Mouse (Mus musculus) cerebellum, postnatal 10 days (tissue): ENCODE results near the gene Dusp5.

Experiments
- DNase-seq, 2 experiments: peaks; one replicate each; pipeline ENCODE4 v3.0.0; 2021; ENCODE audit warnings: mixed read lengths in 2 of 2

Dusp5 gene

DNA sequence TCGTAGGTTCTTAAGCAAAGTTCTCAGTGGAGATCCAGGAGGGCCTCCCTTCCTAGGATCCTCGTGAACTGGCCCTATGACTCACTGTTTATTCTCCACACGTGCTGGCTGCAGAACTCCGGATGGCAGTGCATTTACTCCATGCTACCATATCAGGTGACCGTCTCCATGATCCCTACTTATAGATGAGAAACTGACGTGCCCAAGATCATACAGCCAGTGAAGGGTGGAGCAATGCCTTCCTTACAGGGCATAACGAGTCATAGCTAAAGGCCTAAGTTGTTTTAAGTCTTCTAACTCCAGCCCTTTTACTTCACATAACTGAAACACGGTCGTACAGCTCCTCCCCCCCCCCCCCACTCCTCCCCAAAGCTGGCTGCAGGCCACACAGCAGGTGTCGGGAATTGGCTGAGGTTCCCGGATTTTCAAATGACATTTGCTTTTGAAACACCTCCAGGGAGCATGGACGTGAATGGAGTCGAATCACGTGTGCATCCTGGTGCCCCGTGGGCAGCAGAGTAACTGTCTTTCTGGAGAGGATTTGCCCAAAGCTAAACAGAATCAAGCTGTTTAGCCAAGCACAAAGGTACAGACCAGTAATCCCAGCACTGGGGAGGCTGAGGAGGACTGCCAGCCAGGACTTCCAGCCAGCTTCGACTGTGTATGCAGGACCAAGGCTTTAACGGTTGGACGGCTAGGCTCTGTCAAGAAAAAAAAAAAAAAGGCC lies 11.4 kb upstream of the Dusp5 start:
- DNase-seq = peak; percentile 85 to 87

DNA sequence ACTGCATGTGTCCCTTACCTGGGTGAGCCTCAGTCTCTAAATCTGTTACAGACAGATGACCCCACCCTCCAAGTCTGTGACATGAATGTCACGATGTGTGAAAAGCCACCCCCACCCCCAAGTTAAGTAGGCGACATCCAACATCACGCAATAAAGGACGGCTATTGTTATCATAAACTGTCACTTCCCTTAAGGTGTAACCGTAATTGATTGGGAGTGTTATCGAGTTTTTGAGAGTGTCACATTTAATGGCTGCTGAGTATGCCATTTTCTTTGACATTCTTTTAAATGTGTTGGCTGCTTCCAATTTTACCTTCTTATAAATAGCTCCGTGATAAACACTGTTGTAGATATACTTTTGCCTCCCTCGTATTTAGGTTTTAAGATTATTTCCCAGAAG lies 9.4 kb upstream of the Dusp5 start:
- DNase-seq = no peak

DNA sequence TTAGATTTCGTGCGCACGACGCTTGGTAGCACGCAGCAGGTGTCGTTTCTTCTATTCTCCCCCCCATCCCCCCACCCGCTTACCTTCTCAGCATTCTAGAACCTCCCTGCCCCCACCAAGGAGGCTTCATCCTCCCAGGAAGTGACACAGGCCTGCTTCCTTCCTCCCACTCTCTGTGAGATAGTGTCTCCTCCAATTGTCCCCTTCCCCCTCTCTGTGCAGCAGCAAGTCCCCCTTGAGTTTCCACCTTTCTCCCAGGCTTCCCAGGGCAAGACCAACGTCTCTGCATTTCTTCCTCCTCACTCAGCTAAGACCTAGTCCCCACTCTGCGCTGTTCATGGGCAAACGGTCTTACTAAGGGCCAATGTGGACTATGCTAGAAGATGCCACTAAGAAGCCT lies 8.9 kb upstream of the Dusp5 start:
- no peak for DNase-seq

DNA sequence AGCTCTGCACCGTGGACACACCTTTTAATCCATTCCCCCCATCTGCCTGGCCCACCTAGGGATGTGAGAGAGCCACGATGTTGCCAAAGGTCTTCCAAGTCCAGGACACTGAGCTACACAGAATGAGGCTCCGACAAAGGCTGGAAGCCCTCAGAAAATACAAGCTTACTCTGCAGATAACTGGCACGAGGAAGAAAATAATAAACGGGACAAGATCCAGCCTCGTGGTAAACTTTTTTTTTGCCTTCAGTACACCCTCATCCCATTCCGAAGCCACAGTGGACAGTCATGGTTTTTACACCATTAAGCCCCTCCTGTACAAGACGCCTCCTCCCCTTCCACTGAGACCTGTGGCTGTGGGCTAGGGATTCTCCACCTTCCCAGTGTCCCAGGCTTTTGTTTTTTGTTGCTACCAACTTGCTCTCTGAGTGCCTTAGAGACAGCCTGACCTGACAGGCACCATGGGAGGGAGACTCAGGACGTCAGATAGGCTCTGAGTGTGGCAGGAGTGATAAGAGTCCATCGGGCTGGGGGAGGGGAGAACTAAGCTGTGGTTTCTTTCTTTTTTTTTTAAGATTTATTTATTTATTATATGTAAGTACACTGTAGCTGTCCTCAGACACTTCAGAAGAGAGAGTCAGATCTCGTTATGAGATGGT lies 7.6 kb upstream of the Dusp5 start:
- no peak for DNase-seq

DNA sequence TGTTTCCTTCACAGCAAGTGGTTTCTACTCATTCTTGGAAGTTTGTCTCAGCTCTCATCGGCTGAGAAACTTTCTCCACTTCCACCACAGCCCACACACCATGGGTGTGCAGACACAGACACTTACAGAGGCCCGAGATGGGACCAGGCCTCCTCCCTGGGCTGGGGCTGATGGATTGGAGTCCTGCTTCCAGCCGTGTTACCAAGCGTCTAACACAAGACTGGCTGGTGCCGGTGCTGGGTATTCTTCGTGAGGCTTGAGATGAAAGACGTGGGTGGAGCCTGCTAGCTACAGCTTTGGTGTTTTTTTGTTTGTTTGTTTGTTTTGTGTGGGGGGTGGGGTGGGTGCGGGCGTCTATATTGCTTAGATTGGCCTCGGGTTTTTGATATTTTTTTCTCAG lies 1.4 kb upstream of the Dusp5 start:
- DNase-seq = no peak

DNA sequence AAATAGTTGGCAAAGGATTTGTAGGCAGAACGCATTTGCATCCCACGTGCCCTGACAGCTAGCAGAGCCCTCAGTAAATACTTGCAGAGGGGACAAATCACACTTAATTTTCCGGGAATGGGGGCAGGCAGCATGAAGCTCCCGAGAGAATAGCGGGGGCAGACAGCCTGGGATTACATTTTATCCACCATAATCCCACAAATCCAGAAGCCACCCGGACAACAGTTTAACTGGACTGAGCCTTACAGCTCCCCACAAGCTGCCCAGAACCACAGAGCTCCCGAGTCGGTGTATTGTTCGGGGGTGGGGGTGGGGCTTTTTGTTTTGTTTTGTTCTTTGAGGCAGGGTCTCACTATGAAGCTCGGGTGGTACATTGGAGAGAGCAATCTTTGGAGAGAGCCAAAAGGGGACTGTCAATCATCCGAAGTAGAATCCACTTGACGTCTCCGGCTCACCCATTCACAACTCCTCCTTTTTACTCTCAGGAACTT lies 733 bp upstream of the Dusp5 start:
- peak; percentile 34 to 47 for DNase-seq

DNA sequence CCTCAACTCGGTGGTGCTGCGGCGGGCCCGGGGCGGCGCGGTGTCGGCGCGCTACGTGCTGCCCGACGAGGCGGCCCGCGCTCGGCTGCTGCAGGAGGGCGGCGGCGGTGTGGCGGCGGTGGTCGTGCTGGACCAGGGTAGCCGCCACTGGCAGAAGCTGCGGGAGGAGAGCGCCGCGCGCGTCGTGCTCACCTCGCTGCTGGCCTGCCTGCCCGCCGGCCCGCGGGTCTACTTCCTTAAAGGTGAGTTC lies 471 bp downstream of the Dusp5 start:
- peak in 1 of 2 experiments; percentile 78 for DNase-seq

DNA sequence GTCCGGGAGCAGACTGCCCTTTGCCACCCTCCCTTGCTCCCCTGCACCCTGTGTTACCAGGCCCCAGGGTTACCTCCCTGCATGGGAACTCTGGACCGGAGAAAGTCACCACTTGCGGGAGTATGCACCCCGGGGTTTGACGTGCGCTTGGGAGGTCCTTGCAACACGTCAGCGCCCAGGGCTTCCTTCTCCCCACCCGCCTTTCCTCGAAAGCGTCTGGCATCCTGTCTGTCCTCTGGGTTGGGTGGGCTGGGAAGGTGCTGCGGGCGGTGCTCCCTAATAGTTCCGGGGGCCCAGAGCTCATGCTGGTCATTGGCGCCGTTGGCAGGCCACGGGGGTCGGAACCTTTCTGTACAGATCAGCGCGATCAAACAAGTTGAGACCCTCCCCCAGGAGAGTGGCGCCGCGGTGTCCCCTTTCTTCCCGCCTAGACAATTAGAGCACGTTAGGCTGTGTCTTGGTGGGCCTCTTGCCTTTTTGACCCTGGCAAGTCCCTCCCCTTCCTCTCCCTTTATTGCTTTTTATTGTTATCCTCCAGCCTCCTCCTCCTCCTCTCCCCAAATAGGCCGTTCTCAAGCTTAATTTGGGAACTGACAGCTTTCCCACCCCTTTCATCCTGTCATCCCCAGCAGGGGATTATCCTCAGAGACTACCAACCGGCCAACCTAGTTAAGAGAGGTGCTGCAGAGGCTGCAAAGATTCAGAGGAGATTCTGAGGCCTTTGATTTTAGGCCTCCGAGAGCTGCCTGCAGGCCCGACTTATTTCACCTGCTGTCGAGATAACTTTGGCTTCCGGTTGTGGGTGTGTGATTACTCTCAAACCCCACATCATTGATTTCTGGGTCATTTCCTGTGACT lies 1.0 kb downstream of the Dusp5 start:
- peak; percentile 57 to 66 for DNase-seq

DNA sequence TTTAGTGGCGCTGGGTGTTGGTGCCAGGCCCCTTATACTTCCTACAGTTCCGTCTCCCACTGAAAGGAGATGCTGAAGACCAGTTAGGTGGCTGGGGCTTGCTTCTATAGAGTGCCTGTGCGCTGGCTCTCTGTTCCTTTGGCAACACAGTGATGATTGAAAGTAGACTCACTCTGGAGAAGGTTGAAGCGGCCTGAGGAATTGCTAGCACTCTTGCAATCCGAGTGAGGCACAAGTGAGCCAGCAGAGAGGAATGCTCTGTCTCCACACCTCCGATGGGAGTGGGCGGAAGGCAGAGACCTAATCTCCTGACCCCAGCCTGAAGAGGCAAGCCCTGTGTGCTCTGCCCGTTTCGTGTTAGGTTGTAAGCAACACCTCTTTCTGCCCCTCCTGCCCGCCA lies 2.5 kb downstream of the Dusp5 start:
- DNase-seq = peak; percentile 49 to 63

DNA sequence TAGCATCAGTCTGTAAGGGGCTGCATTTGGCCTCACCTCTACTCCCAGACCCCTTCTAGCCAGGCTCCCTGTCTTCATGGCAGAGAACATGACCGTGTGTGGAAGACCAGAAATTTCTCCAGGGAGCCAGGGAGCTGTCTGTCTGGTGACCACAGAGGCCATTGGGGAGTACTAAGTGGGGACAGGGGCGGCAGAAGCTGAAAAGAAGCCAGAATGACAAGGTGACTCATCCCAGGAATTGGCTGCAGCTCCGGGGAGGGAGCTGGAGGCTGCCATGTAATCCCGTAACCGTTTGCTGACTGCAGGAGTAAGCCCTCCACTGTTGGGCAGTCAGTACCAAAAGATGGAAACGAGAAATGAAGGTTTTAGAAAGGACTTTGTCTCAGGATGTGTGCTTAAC lies 3.1 kb downstream of the Dusp5 start:
- peak; percentile 73 to 76 for DNase-seq

DNA sequence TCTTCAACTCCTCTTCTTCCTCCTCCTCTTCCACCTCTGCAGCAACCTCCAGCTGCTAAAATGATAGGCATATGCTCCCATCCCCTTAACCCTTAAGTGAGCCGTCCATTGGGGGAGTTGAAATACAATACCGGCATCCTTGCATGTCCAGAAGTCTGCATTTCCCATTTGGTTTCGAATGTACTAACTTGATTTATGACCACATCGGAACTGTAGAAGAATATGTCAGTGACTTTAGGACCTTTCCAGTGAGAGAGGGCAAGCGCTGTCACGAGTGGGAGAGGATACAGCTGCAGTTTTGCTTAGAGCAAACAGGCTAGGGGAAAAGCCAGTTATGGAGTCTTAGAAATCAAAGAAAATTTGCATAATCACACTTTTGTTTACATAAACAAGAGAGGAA lies 3.8 kb downstream of the Dusp5 start:
- DNase-seq = no peak

DNA sequence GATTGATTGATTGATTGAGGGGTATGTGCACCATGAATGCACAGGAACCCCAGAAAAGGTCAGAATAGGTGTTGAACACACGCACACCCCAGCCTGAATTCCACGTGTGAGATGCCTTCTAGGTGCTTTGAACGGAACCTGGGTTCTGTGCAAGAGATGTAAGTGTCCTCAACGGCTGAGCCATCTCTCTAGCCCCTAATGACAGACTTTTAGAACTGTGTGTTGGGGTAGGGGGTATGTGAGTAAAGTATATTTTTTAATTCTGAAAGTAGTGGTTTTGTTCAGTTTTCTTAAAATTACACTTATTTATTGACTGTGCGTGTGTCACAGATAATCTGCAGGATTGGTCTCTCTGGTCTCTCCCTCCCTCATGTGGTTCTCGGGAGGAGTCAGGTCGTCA lies 4.3 kb downstream of the Dusp5 start:
- DNase-seq = no peak

DNA sequence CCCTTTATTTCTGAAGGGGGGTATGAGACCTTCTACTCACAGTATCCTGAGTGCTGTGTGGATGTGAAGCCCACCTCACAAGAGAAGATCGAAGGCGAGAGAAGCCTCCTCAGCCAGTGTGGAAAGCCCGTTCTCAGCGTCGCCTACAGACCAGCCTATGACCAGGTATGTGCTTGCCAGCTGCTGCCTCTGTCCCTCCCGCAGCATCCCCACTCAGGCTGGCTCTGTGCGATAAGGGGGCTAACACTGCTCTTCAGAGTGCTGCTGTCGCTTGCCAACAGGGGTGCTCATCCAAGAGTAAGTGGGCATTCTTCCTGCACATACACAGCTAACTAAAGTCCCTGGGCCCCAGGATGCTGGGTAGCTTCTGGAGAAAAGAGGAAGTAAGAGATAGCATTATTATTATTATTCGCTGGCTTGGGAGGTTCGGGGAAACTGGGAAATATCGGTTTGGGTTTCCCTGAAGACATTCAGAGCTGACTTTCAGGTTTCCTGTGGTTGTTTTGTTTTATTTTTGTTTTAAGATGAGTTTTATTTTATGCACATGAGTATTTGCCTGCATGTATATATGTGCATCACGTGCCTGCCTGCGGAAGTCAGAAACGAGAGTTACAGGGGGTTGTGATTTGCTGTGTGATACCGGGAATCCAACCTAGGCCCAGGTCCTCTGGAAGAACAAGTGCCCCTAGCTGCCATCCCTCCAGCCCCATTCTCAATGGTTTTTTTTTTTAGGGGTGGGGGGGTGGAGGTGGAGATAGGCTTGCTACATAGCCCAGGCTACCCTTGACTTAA lies 5.1 kb downstream of the Dusp5 start:
- peak in 1 of 2 experiments; percentile 37 for DNase-seq

DNA sequence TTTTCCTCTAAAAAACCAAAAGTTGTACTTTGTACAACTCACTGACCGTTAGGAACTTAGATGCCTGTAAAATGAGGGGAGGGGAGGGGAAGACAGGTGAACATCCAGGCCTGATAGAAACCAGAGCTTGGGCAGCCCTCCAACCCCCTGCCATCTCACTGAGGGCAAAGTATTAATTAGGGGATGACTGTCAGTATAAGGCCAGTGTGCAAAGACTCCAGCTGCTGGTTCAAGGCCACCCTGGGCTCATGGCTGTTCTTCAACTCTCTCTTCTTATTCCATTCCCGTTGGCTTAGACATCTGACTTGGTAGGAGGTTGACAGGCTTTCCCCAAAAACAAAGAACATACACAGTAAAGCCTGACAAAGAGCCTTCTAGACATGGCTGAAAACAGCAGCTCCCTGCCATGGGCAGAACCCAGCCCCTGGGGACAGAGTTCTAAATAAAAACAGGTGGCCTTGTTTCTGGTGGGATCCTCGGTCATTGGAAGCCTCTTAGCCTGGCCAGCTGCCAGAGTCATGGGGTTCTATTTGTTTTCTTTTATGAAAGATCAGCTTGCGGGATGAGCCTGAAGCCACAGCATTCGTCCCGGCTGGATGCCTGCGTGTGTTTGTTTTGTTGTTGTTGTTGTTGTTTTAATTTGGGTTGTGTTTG lies 6.0 kb downstream of the Dusp5 start:
- DNase-seq = peak; percentile 66 to 67

DNA sequence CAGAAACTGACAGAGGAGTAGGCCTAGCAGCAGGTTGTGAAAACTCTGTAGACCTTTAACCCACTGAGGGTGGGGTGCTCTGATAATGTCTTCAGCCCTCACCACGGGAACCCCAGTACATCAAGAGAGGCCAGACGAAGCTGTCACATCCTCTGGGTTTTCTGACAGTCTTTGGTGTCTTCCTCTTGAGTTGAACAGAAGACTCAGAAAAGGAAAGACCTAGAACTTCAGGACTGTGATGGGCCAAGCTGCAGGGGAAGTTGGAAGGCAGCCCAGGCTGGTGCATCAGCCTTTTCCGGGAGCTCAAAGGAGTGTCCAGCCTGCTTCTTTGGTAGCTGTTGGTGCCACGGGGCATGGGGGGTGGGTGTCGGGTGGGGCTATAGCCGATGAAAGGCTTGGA lies 6.5 kb downstream of the Dusp5 start:
- DNase-seq = peak in 1 of 2 experiments; percentile 61

DNA sequence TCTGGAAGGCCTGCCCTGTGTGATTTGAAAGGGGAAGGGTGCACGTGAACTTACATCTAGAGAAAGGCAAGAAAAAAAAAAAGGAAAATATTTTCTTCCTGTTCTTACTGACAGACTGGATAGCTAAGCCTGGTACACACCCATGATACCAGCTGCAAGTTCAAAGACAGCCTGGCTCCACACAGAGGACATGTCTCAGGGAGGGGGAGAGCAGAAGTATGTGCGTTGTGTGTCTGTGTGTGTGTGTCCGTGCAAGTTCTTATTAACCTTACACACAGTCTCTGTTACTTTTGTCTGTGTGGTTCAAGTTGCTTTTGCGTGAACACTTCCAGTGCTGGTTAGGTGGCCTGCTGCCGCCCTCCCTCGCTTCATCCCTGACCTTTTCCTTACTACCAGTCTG lies 7.3 kb downstream of the Dusp5 start:
- no peak for DNase-seq

DNA sequence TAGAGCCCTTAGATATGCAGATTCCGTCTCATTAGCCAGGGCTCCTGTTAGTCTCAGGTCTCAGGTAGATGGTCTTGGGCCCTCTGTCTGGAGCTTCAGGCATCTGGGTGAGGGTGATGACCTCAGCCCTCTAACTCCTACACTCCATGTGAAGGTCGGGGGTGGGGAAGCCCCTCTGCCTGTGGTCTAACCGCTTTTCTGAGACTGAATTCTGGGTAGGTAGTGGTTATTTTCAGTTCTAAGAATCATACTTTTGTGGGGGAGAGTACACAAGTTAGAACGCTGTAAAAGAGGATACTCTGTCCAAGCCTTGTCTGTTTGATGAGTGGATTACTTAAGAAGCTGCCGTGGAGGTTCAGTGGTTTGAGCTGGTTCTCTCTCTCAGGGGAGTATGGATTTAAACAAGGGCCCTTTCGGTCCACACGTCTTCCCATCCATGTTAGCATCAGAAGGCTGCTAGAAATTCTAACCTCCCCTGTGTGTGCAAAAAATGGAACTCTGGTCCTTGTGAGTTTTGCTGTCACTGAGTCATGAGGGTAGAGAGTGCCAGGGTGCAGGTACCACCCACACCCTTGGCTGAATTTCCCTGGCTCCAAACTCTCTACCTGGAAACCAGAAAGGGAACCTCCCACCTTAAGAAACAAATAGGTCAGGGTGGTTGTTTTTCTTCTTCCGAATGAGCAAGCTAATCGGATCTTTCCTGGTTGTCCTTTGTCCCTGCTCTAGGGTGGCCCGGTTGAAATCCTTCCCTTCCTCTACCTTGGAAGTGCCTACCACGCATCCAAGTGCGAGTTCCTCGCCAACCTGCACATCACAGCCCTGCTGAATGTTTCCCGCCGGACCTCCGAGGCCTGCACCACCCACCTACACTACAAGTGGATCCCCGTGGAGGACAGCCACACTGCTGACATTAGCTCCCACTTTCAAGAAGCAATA lies 8.1 kb downstream of the Dusp5 start:
- DNase-seq = peak in 1 of 2 experiments; percentile 15

DNA sequence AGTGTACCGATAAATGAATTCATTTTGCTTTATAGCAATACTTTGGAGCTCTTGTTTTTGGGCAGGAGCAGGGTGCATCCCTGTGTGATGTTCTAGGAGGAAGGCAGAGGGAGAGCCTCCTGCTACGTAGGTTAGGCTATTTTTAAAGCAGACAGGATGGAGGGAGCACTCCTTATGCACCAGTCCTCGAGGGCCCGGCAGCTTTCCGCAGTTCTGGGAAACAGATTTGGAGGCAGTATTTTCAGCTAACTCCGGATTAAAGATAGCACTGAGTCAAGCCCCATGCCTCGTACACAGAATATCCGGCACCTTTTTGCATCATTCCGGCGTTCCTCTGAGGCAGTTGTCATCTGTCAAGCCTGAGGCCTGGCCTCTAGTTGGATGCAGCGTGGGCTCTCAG lies 9.1 kb downstream of the Dusp5 start:
- no peak for DNase-seq

DNA sequence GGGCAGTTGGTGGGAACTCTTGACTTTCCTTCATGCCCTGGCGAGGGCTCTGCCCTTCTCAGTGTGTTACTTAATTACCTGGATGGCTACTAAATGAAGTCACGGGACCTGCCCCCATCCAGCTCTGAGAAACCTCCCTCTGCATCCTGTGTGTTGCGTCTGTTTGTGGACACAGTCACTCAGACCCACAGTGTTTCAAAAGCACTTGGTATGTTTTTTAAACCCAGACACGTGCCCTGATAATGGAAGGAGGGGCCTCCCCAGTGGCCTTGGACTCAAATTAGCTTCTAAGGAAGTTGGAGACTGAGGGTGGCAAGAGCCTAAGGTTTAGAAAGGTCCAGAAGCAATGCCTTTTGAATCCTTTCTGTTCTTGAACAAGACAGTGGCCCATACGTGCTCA lies 9.9 kb downstream of the Dusp5 start:
- DNase-seq = no peak

DNA sequence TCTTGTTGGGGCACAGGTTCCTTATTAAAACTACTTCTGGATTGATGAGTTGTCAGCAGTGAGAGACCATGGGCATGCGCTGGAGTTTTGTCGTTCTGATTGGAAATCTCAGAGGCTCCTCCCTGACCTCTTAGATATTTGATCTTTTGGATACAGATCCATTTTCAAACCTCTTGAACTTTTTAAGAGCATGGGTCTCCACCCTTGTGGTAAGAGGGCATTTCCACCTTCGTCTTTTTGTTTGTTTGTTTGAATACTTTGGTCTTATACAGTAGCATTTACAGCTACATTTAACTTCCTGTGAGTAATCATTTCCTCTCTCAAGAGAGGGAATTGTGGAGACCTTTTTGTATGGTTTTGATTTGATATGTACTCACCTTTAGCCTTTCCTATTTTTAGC lies 10.4 kb downstream of the Dusp5 start:
- no peak for DNase-seq

DNA sequence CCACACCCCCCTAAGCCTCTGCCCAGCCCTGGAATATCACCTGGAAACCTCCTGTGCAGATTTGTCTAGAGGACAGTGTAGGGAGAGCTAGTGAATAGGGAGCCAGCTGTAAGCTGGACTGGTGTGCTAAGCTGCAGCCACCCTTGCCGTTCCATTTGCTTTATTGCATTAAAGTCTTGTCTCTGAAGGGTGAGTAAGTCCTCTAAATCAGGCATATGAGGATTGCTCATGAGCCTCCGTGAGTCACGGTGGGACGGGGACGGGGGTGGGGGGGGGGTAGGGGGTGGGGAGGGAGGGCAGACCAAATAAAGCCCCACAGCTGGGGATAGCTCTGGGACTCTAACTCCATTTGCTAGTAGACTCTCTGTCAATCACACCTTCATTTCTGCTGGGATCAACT lies 14.7 kb downstream of the Dusp5 start:
- DNase-seq = no peak
